Mouse (Mus musculus) myocyte (in vitro differentiated cells): ENCODE measurements around the gene Pdzd2. TPM values are rescaled to one million over a fixed set of nuclear protein-coding genes. Genes with fewer than 3 reads are reported as not detected.

Source experiments
- H3K27me3 ChIP-seq: one replicate; pipeline ENCODE4 v1.6.1; 2011; ENCODE audit not compliant: control insufficient read depth, insufficient read depth, insufficient read length
- H3K36me3 ChIP-seq: one replicate; pipeline ENCODE4 v1.6.1; 2011; ENCODE audit not compliant: control insufficient read depth, insufficient read depth
- H3K4me2 ChIP-seq: one replicate; pipeline ENCODE4 v1.6.1; 2011; ENCODE audit warnings: low read depth, control low read depth
- H3K4me3 ChIP-seq: one replicate; pipeline ENCODE4 v1.5.1; 2011; ENCODE audit warnings: mild to moderate bottlenecking, control low read depth, moderate library complexity
- H3K79me2 ChIP-seq: one replicate; pipeline ENCODE4 v1.6.1; 2011; ENCODE audit not compliant: control insufficient read depth, insufficient read depth
- H3ac ChIP-seq: one replicate; pipeline ENCODE4 v1.6.1; 2011; ENCODE audit not compliant: control insufficient read depth, insufficient read length
- CEBPB ChIP-seq: IDR thresholded peaks from 2 replicates; pipeline ENCODE4 v1.6.1; 2011; ENCODE audit warnings: mild to moderate bottlenecking, moderate library complexity; ENCODE audit not compliant: poor library complexity, insufficient read depth, severe bottlenecking
- E2F4 ChIP-seq: IDR thresholded peaks from one replicate; pipeline ENCODE4 v1.6.1; 2011; ENCODE audit warnings: mild to moderate bottlenecking, control low read depth, moderate library complexity; ENCODE audit not compliant: insufficient read depth
- MAX ChIP-seq: IDR thresholded peaks from one replicate; pipeline ENCODE4 v1.6.1; 2011; ENCODE audit warnings: low read depth, mild to moderate bottlenecking, control low read depth
- MYOD1 ChIP-seq, 3 experiments: IDR thresholded peaks; one replicate each; pipeline ENCODE4 v1.6.1; 2011; ENCODE audit warnings: control low read depth in 2 of 3, low read depth in 2 of 3, mild to moderate bottlenecking in 2 of 3, moderate library complexity in 1 of 3; ENCODE audit not compliant: insufficient read length in 2 of 3, control insufficient read depth in 1 of 3
- MYOG ChIP-seq, 3 experiments: IDR thresholded peaks; one replicate each; pipeline ENCODE4 v1.6.1; 2011; ENCODE audit warnings: control low read depth in 2 of 3, low read depth in 2 of 3, mild to moderate bottlenecking in 2 of 3; ENCODE audit not compliant: insufficient read length in 2 of 3, control insufficient read depth in 1 of 3, insufficient read depth in 1 of 3
- POLR2A ChIP-seq: IDR thresholded peaks from one replicate; pipeline ENCODE4 v1.6.1; 2011; ENCODE audit warnings: low read depth, mild to moderate bottlenecking, control low read depth, moderate library complexity; ENCODE audit not compliant: insufficient read length
- POLR2AphosphoS2 ChIP-seq: IDR thresholded peaks from one replicate; pipeline ENCODE4 v1.6.1; 2011; ENCODE audit warnings: low read depth, control low read depth; ENCODE audit not compliant: insufficient read length
- REST ChIP-seq: IDR thresholded peaks from one replicate; pipeline ENCODE4 v1.6.1; 2011; ENCODE audit warnings: mild to moderate bottlenecking, control low read depth, moderate library complexity; ENCODE audit not compliant: insufficient read depth, insufficient read length
- SRF ChIP-seq: IDR thresholded peaks from one replicate; pipeline ENCODE4 v1.6.1; 2011; ENCODE audit warnings: low read depth; ENCODE audit not compliant: control insufficient read depth, insufficient read length
- TCF12 ChIP-seq: IDR thresholded peaks from one replicate; pipeline ENCODE4 v1.6.1; 2011; ENCODE audit warnings: mild to moderate bottlenecking, control low read depth; ENCODE audit not compliant: poor library complexity, insufficient read depth, severe bottlenecking
- TCF3 ChIP-seq: IDR thresholded peaks from one replicate; pipeline ENCODE4 v1.6.1; 2011; ENCODE audit warnings: low read depth, control low read depth; ENCODE audit not compliant: insufficient read length
- USF1 ChIP-seq: IDR thresholded peaks from one replicate; pipeline ENCODE4 v1.6.1; 2011; ENCODE audit warnings: low read depth, mild to moderate bottlenecking, control low read depth, moderate library complexity
- polyA plus RNA-seq: library from polyadenylated mRNA; unstranded; fragments of >200 nt; fragmentation: generic; extraction: Trizol; gene quantifications from one replicate; pipeline ENCODE4 v1.2.1, GENCODE M21; 2012; ENCODE audit warnings: missing spikeins

Gene Pdzd2
- polyA plus RNA-seq, 1 experiment: 0.01 TPM

DNA sequence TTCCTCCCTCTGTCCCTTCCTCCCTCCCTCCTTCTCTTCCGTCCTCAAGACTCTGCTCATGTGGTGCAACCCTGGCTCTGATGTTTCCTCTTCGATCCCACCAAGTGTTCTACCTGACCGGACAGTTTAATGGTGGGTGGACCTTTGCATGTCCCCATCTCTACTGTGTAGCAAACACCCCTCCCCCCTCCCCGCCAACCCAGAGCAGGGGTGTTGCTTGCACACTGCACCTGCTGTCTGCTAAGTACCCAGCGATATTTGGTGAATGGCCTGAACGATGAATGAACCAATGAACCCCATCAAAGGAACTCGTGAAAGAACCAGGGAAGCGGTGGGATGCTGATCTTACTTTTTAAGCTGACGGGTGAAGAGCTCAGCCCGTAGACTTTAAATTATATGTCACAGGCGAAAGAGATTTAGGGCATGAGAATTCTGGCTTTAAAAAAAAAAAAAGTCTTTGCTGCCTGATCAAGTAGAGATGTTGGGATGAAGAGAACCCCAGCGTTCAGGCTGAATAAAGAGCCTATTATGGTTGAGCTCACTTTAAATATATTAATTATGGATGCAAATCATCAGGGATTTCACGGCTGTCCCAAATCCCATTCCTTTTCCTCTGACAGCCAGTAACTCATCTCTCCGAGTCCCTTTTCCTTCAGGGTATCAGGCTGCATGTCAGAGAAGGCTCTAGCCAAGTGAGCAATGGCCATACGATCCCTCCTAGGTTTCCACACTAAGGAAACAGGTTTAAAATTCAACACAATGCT is 350.8 kb downstream of the Pdzd2 start:
- no peak overlapping the region for H3ac ChIP-seq
- TF ChIP-seq SRF (no peak), REST (no peak), MYOD1 (IDR thresholded peaks at IDR 0.05; ENCODE audit: control insufficient read depth in 1 of 3, insufficient read length in 2 of 3, low read depth in 2 of 3) (no peak)
- H3K36me3 ChIP-seq: no peaks in the 10 kb centered on the region
- no peak overlapping the region for H3K4me2 ChIP-seq
- H3K27me3 ChIP-seq: peaks cover 9% of the 10 kb centered on the region
- no peak overlapping the region for H3K4me3 ChIP-seq
- no peaks in the 10 kb centered on the region for H3K79me2 ChIP-seq

DNA sequence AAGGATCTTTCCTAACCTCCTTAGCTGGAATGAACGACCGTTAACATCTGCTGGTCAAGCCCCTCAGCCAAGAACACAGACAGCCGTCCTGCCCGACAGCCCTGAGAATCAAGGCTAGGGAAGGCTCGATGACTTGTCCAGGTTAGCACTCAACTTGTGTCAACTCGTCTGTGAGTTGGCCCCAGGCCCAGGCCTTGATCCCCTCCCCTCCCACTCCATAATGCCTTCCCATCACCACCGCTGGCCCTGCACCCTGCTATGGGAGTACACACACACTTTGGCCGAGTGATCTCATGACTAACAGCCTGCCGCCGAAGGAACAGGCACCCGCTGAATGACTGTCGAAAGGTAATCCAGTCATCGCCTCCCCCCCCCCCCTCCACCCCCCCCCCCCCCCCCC is 355.0 kb downstream of the Pdzd2 start:
- no peak overlapping the region for H3ac ChIP-seq
- peaks cover 9% of the 10 kb centered on the region for H3K27me3 ChIP-seq
- no peak overlapping the region for H3K4me3 ChIP-seq
- TF ChIP-seq SRF: no peak
- TF ChIP-seq TCF12: no peak
- no peak for TF ChIP-seq E2F4
- TF ChIP-seq USF1: no peak
- no peak for TF ChIP-seq POLR2A
- no peak for TF ChIP-seq MAX
- TF ChIP-seq MYOG (IDR thresholded peaks at IDR 0.05; ENCODE audit: control insufficient read depth in 1 of 3, insufficient read depth in 1 of 3, insufficient read length in 2 of 3, low read depth in 2 of 3): no peak
- no peak for TF ChIP-seq CEBPB
- no peak for TF ChIP-seq MYOD1 (IDR thresholded peaks at IDR 0.05; ENCODE audit: control insufficient read depth in 1 of 3, insufficient read length in 2 of 3, low read depth in 2 of 3)
- TF ChIP-seq REST: no peak
- no peak for TF ChIP-seq TCF3
- TF ChIP-seq POLR2AphosphoS2: no peak
- H3K4me2 ChIP-seq: no peak overlapping the region
- no peaks in the 10 kb centered on the region for H3K79me2 ChIP-seq
- H3K36me3 ChIP-seq: no peaks in the 10 kb centered on the region

DNA sequence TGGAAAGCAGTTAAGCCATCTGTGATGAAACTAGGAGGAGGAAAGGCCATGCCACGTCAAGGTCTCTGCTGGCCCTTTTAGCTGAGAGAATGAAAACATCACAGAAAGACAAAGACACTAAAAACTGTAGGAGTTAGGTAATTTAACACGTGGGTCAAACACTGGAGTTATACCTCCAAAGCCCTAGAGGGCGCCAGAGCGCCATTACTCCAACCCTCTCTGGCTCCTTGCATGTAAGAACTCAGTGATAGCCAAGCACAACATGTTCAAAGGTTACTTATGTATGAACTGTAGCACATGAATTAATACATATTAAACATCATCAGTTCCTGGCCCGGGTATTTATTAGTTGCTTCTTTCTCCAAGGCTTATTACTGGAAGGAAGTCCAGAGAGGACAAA is 359.2 kb downstream of the Pdzd2 start:
- Histone ChIP-seq H3K27me3 (peaks cover 2% of the 10 kb centered on the region), H3K36me3 (no peaks in the 10 kb centered on the region), H3K4me2 (no peak overlapping the region), H3K79me2 (no peaks in the 10 kb centered on the region), H3K4me3 (no peak overlapping the region), H3ac (no peak overlapping the region)
- TF ChIP-seq MYOG (IDR thresholded peaks at IDR 0.05; ENCODE audit: control insufficient read depth in 1 of 3, insufficient read depth in 1 of 3, insufficient read length in 2 of 3, low read depth in 2 of 3): no peak
- TF ChIP-seq E2F4: no peak
- TF ChIP-seq USF1: no peak
- no peak for TF ChIP-seq POLR2A
- TF ChIP-seq POLR2AphosphoS2: no peak
- TF ChIP-seq CEBPB: no peak
- TF ChIP-seq TCF12: no peak
- TF ChIP-seq SRF: no peak

GRCm38 (mm10) chr15:12380057-12380456 is 359.7 kb downstream of the Pdzd2 start:
- no peak overlapping the region for H3K4me2 ChIP-seq
- no peaks in the 10 kb centered on the region for H3K79me2 ChIP-seq
- no peak overlapping the region for H3K4me3 ChIP-seq
- no peaks in the 10 kb centered on the region for H3K27me3 ChIP-seq
- TF ChIP-seq TCF12 (no peak), MYOD1 (IDR thresholded peaks at IDR 0.05; ENCODE audit: control insufficient read depth in 1 of 3, insufficient read length in 2 of 3, low read depth in 2 of 3) (no peak), REST (no peak), POLR2A (no peak), E2F4 (no peak), SRF (no peak), TCF3 (no peak), USF1 (no peak), POLR2AphosphoS2 (no peak), MYOG (IDR thresholded peaks at IDR 0.05; ENCODE audit: control insufficient read depth in 1 of 3, insufficient read depth in 1 of 3, insufficient read length in 2 of 3, low read depth in 2 of 3) (no peak), CEBPB (no peak)
- no peaks in the 10 kb centered on the region for H3K36me3 ChIP-seq
- no peak overlapping the region for H3ac ChIP-seq

DNA sequence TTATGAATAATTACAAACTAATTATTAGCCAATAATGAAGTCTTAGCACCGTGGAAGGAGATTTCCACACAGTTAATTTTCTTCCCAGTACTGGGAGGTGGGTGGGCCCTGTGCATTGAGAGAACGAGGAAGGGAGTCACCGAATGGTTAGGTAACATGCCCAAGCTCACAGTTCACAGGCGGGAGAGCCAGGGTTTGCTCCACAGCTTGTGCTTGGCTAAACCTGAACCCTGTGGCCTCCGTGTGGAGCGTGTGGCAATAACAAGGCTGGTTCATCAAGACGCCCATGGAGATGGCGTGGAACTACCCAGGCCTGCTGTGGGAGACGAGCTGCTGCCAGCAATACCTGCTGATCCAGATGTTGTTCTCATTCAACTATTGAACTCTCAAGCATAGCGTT is 361.9 kb downstream of the Pdzd2 start:
- no peak overlapping the region for H3K4me2 ChIP-seq
- no peak overlapping the region for H3ac ChIP-seq
- no peaks in the 10 kb centered on the region for H3K36me3 ChIP-seq
- peaks cover 2% of the 10 kb centered on the region for H3K27me3 ChIP-seq
- H3K4me3 ChIP-seq: no peak overlapping the region
- H3K79me2 ChIP-seq: no peaks in the 10 kb centered on the region
- TF ChIP-seq MAX: no peak
- no peak for TF ChIP-seq REST
- TF ChIP-seq POLR2AphosphoS2: no peak
- no peak for TF ChIP-seq TCF3
- no peak for TF ChIP-seq CEBPB
- no peak for TF ChIP-seq MYOD1 (IDR thresholded peaks at IDR 0.05; ENCODE audit: control insufficient read depth in 1 of 3, insufficient read length in 2 of 3, low read depth in 2 of 3)
- no peak for TF ChIP-seq POLR2A
- TF ChIP-seq MYOG (IDR thresholded peaks at IDR 0.05; ENCODE audit: control insufficient read depth in 1 of 3, insufficient read depth in 1 of 3, insufficient read length in 2 of 3, low read depth in 2 of 3): no peak
- TF ChIP-seq TCF12: no peak
- no peak for TF ChIP-seq SRF
- TF ChIP-seq E2F4: no peak
- no peak for TF ChIP-seq USF1
